Mouse (Mus musculus) adrenal gland, postnatal 4 days (tissue): ENCODE measurements around the gene Olfr1284. TPM values are rescaled to one million over a fixed set of nuclear protein-coding genes. Genes with fewer than 3 reads are reported as not detected.
"Not testable (repeated sequence)": the region's sequence is repeated elsewhere in the genome, so short reads cannot be mapped to it uniquely, and the experiment has no call there.

ENCODE experiments used
- DNase-seq, 2 experiments: peaks; one replicate each; pipeline ENCODE4 v3.0.0; 2021 to 2022; ENCODE audit warnings: low spot score in 2 of 2, mixed read lengths in 2 of 2
- long read RNA-seq, 2 experiments: library from polyadenylated mRNA; stranded (forward); transcript quantifications; one replicate each; pipeline ENCODE4 v2.0.0; 2021
- total RNA-seq, 2 experiments: library from RNA; stranded (reverse); gene quantifications; 2 replicates each; pipeline ENCODE4 v1.2.3; 2021

Gene Olfr1284
- not detected for total RNA-seq
- long read RNA-seq, experiment 1, result 0 reads
- long read RNA-seq, experiment 2, result 0 reads

- no peak for DNase-seq
Observed at GRCm38 (mm10) chr2:111375222-111375621, at the start of gene Olfr1284. Gene Olfr1284 (plus strand): TSS chr2:111375522.

DNA sequence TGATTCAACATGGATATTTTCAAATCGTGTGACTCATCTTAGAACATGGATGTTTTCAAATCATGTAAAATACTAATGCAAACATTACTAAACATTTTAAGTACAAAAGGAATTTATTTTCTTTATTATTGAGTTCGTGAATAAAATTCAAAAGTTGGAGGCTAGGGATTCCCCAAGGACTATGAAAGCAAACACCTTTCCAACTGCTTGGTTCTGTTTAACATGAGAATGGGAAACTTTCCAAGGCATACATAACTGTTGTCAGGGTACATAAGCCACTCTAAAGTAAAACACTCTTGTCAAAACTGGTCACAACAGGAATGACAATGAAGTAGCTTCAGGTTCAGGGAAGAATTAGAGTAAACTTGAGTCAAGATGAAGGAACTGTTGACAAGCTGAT is 49.1 kb upstream of the Olfr1284 start, which contains the start of gene Olfr1281:
Gene Olfr1281 (plus strand): TSS at position 301 of the 400 bp plus-strand sequence.
- DNase-seq, result no peak

DNA sequence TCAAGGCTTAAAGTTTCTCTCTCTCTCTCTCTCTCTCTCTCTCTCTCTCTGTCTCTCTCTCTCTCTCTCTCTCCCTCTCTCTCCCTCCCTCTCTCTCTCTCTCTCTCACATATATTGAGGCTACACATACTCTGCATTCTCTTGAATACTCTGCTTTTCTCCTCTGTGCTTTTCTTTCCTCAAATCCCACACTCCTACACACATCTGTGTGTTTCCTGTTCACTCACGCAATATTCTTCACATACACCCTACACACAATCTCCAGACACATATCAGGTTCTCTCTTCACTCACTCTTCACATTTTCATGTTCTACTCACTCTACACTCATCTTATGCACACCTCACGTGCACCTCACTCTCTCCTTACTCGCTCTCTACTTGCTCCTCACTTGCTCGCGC is 41.6 kb upstream of the Olfr1284 start:
- not testable (repeated sequence) for DNase-seq

DNA sequence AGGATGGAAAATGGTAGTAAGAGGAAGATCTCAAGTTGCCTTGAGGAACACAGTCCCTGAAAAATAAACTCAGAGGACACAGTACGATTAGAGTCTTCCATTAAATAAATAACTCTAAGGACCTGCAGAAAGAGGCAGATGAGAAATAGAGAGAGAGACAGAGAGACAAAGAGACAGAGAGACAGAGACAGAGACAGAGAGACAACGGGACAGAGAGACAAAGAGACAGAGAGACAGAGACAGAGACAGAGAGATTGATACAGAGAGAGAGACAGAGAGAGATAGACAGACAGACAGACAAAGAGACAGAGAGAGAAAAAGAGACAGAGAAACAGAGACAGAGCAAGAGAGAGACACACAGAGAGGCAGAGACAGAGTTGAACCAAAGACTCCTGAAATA is 39.3 kb upstream of the Olfr1284 start, which contains the start of gene Olfr1282:
Gene Olfr1282 (minus strand): TSS at position 101 of the 400 bp plus-strand sequence.
- DNase-seq, result no peak

DNA sequence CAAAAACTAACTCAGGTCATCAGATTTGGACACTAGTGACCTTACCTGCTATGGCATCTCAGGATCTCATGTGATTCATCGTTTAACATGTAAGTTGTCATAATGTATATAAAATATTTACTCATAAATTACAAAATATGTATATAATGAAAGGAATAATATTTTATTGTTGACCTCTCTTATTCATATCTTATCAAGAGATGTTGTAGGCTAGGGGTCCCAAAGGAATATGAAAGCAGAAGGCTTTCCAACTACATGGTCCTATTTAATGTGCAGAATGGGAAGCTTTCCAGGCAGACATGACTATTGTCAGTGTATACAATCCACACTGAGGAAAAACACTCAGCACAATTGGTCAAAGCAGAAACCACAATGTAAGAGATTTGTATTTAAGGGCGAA is 8.8 kb upstream of the Olfr1284 start, which contains the start of gene Olfr1283:
Gene Olfr1283 (plus strand): TSS at position 301 of the 400 bp plus-strand sequence.
- no peak for DNase-seq

GRCm38 (mm10) chr2:111422931-111423330 is 47.6 kb downstream of the Olfr1284 start, which contains the start of gene Olfr1286:
Gene Olfr1286 (minus strand): TSS chr2:111423115.
- no peak for DNase-seq

Other genes starting within 250 kb of the Olfr1284 start
- not detected for gene Gm15130, start 222.6 kb upstream of the Olfr1284 start, total RNA-seq
- not detected for gene 4930430A15Rik, start 145.9 kb upstream of the Olfr1284 start, total RNA-seq
- not detected for gene Olfr1275, start 140.2 kb upstream of the Olfr1284 start, total RNA-seq
- gene Olfr1276, start 121.0 kb upstream of the Olfr1284 start, total RNA-seq, result not detected
- not detected for gene Olfr1277, start 101.4 kb upstream of the Olfr1284 start, total RNA-seq
- gene Olfr1278, start 85.4 kb upstream of the Olfr1284 start, total RNA-seq, result not detected
- gene Olfr1279, start 74.9 kb upstream of the Olfr1284 start, total RNA-seq, result not detected
- not detected for gene Olfr1280, start 61.5 kb upstream of the Olfr1284 start, total RNA-seq
- gene Olfr1281, start 49.0 kb upstream of the Olfr1284 start, total RNA-seq, result not detected
- gene Olfr1282, start 39.4 kb upstream of the Olfr1284 start, total RNA-seq, result not detected
- gene Olfr1283, start 8.7 kb upstream of the Olfr1284 start, total RNA-seq, result not detected
- gene Olfr1286, start 47.6 kb downstream of the Olfr1284 start, total RNA-seq, result not detected
- not detected for gene Olfr1287, start 73.6 kb downstream of the Olfr1284 start, total RNA-seq
- gene Olfr1288, start 98.6 kb downstream of the Olfr1284 start, total RNA-seq, result not detected
- gene Olfr1289, start 105.3 kb downstream of the Olfr1284 start, total RNA-seq, result not detected
- not detected for gene Olfr1290, start 118.3 kb downstream of the Olfr1284 start, total RNA-seq
- gene Olfr1291-ps1, start 121.7 kb downstream of the Olfr1284 start, total RNA-seq, result not detected
- gene Olfr1293-ps, start 149.7 kb downstream of the Olfr1284 start, total RNA-seq, result not detected
- not detected for gene Olfr1294, start 164.8 kb downstream of the Olfr1284 start, total RNA-seq
- not detected for gene Olfr1295, start 194.2 kb downstream of the Olfr1284 start, total RNA-seq